Mouse (Mus musculus): ENCODE data around the gene Pttg1ip.

The Pttg1ip gene

DNA sequence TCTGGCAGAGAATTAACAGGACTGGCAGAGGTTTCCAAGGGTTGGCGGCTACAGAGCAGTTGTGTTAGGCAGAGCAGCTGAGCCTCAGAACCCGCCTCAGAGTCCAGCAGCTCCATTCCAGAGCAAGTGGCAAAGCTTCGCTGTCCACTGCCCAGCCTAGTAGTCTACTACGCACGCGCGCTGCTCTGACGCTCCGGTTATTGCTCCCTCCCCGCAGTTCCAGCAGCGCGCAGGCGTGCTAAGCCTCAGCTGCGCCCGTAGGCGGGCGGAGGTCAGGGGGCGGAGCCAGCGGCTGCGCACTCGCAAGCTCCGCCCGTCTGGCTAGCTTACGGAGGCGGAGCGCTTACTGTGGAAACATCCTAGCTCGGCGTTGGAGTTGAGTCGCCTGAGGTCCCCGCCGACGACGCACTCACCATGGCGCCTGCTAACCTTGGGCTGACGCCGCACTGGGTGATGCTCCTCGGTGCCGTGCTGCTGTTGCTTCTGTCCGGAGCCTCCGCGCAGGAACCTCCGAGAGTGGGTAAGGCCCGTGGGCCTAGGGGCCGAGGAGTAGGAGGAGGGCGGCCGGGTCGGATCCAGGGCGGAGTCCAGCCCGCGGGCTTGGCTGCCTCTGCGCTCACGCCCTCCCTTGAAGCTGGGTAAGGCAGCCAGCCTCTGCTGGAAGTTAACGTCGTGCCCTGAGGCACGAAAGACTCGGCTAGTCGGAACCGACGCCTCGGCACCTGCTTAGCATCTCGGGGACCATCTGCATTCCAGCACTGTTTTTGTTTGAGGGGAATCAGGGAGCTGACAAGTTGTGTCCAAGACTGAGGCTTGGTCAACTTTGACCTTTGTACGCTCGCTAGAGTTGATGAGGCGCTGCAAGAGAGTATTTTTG, at the start of gene Pttg1ip:
Gene Pttg1ip, plus strand, starts transcription at position 313 of the 877 bp plus-strand sequence.
- DNase-seq = peak; percentile 95 to 96

DNA sequence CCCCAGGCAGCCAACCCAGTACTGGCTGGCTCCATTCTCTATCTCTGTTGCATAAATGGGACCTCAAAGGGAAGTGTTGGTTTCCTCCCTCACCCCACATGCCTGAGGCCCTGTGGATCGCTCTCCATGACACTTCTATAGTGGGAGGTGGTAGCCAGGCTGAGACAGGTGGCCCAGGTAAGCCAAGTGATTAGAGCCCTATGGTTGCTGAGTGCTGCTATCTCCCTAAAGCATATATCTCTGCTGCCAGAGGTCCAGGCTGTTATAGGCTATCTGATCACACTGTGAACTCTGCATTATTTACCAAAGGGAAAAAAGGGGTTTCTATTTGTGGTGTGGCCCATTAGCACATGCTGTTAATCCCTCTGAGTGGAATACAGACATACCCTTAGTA, 49.5 kb upstream of the Pttg1ip start:
- no peak for DNase-seq

DNA sequence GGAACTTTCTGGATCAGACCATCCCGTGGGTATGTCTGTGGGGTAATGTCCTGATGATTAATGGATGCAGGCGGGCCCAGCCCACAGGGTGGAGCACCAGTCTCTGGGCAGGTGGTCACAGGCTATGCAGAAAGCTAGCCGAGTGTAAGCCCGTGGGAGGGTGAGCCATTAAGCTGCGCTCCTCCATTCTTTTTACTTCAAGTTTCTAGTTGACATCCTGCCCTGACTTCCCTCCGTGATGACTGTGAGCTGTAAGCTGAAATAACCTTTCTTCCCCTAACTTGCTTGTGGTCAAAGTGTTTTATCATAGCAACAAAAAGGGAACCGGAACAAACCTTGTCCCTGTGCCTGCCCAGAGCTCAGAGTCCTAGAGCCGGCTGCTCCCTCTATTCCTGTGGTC, 44.8 kb upstream of the Pttg1ip start:
- DNase-seq = no peak

DNA sequence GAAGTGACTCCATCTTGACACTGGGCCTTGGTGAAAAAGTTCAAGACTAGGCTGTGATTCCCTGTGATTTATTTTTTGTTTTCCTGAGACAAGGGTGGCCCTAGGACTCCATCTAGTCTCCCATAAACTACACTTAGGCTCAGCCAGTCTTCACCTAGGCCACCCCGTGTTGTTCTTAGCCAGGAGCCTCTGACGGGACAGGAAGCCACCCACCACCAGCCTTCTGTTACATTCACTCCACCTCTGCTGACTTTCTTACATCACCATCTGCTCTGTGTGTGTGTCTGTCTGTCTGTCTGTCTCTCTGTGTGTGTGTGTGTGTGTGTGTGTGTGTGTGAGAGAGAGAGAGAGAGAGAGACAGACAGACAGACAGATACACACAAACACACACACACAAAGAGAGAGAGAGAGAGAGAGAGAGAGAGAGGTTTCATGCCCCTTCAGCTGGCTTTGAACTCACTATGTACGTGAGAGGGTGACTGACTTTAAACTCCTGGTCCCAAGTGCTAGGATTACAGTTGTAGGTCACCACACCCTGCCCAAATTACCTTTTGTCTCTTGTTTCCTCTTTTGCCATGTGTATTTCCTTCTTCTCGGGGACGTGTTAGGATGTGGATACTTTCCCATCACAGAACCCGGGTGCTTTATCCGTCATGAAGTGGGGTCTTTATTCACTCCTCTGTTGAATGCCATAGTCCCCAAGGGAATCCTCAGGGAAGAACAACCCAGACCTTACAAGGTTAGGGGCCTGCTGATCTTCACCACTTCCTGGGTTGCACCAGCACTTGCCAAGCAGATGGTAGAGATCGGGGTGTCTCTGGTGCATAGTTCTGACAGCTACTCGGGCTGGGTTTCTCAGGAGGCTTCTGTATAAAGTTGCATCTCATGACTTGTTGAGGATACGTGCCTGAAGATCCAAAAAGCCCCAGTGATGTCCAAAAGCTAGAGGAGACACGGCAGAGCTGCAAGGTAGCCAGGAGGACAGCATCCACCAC, 44.0 kb upstream of the Pttg1ip start:
- no peak for DNase-seq

DNA sequence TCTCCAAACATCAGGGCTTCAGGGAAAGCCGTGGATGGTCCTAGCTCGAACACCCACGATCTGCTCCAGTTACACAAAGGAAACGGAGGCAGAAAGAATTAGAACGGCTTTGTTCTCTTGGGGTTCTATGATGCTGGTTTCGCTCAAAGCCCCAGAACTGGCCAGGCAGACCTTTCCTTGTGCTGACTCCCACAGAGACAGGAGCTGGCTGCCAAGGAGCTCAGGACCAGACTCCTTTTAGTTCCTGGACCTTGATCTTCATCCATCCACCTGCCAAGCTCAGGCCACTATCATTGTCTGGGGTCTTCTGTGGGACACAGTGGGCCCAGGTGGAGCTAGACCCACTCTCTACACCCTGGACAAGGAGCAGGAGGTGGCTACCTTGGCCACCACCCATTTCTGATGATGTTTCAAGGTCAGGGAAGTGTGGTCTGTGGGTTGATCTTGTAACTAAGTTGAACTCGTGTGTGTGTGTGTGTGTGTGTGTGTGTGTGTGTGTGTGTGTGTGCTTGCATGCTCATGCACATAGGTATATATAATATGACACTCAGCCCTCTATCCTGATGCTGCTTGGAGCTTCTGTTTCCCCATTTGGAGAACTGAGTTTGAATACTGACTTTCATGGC, 42.1 kb upstream of the Pttg1ip start:
- DNase-seq = no peak

DNA sequence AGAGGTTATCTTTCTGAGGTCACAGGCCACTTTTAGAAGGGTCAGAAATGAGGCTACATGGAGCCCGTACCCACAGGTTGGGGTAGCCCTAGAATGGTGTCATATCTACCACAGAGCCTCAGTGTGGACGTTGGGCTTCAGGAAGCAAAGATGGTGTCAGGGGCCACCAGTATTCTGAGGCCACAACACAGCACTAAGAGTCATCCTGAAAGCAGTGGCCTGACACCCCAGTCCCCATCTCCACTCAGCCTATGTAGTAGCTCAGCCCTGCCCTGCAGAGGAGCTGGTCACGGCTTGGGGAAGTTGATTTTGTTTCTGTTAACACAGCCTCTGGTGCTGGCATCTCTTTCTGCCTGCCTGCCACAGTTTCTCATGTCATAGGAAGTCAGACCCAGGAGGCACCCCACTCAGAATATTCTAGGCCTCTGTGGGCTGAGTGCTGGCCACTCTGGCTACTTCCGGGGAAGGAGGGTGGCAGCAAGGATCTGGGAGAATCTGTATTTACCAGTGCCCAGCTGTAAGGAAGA, 40.9 kb upstream of the Pttg1ip start:
- no peak for DNase-seq

DNA sequence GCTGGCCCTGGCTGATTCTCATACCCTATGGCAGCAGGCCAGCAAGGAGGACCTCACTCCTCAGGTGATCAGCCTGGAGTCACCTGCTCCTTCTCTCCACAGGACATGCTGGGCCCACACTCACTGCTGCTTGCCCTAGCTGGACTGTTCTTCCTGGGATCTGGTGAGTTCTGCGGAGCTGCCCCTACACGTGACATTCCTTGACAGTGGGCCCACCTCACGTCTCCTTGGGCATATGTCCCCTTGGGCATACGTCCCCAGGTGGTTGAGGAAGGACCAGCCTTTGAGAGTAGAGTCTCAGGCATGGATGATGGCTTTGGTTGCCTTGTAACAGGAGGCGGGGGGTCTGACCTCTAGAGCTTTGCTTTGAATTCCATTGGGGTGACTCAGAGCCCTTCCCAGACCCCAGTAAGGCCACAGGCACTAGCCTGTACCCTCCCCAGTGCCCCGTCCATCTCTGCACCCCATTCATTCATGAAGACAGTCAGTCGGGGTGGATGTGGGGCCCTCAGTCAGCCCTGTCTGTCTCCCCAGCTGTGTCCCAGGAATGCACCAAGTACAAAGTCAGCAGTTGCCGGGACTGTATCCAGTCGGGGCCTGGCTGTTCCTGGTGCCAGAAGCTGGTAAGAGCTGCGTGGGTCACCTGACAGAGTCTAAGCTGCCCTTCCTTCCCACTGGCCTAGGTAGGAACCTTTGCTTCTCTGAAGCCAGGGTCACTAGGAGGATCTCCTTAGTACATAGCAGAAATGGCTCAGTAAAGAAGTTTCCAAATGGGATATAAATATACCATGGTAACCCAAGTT, 39.5 kb upstream of the Pttg1ip start:
- DNase-seq = peak; percentile 49 to 51

DNA sequence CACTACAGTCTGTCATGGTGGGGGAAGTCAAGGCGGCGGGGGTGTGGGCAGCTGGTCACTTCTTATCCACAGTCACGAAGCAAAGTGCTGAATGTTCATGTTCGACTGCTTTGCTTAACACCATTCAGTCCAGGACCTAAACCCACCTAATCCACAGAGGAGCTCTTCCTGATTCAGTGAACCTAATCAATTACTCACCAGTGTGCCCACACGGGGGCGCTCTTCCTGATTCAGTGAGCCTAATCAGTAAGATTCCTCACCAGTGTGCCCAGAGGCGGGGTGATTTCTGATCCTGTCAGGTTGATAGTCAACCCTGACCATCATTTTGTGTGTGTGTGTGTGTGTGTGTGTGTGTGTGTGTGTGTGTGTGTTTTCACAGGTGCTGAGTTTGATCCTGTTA, 38.3 kb upstream of the Pttg1ip start:
- DNase-seq = peak in 1 of 2 experiments; percentile 29

DNA sequence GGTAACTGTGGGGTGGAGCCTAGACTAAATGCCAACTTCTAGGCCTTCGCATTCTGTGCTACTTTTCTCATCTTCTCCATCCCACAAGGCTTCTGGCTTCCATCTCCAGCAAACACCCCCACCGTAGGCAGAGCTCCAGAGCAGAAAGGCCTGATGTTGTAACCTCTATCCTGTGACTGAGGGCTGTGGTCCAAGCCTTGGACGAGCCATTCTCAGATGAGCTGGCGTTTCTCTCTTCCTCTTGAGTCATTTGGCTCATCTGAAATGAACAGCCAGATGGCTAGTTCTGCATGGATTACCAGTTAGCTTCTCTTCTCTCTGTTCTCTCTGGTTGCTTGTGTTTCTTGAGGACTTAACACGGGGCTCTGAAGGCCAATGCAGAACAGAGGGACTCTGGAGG, 36.6 kb upstream of the Pttg1ip start:
- DNase-seq = no peak

DNA sequence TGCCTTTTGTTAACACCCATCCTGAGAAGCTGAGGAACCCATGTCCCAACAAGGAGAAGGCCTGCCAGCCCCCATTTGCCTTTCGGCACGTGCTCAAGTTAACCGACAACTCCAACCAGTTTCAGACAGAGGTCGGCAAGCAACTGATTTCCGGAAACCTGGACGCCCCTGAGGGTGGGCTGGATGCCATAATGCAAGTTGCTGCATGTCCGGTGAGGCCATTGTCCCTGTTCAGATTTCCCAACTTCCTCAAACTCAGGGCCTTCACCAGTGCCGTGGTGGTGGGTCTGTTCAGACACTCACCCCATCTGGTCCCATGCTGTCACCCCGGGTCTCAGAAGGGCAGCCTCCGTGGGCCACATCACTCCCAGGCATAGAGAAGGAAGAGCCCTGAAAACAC, 32.9 kb upstream of the Pttg1ip start:
- DNase-seq = no peak

DNA sequence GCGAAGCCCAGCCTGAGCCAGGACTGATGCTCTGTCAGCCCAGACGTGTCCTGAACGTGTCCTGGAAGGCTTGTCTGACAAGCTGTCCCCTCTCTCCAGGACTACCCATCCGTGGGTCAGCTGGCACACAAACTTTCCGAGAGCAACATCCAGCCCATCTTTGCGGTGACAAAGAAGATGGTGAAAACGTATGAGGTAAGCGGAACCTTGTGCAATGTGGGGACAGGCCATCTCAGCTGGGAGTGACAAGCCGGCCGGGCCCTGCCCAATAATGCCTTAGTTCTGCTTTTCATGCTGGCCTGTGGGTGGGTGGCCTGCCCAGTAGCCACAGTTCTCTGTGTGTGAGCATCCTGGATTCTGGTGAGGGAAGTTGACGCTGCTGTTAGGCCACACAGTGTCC, 30.6 kb upstream of the Pttg1ip start:
- no peak for DNase-seq

DNA sequence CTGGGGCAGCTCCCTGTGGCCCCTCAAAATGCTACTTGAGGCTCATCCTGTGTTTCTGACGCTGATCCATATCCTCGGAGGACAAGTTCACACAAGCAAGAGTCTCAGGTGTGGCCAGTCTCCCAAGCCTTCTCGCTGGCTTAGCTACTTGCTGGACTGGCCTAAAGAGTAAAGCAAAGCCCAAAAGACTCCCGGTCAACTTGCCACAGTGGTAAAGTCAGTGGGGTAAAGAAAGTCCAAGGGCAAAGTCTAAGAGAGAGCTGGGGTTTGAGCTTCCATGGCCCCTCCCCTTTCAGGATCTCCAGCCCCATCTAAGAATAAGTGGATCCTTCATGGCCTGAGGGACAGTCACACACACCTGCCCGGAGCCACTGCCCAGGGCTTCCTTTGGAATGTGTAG, 29.4 kb upstream of the Pttg1ip start:
- DNase-seq = peak; percentile 28 to 43

DNA sequence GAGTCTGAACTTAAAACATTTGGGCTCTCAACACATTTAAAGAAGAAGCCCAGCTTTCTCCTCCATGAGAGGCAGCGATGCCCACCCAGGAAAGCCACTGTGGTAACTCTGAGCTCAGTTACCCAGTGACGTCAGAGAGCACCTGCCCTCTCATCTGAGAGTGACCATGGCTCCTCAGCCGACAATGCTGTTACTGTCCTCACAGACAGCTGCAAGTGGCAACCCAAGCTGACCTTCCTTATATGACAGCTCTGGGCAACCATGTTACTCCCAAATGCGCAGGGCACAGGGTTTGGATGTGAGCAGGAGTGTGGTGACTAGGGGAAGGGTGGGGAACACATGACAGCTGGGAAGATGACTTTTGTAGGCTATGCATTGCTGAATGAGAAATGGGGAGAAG, 28.2 kb upstream of the Pttg1ip start:
- DNase-seq = no peak

DNA sequence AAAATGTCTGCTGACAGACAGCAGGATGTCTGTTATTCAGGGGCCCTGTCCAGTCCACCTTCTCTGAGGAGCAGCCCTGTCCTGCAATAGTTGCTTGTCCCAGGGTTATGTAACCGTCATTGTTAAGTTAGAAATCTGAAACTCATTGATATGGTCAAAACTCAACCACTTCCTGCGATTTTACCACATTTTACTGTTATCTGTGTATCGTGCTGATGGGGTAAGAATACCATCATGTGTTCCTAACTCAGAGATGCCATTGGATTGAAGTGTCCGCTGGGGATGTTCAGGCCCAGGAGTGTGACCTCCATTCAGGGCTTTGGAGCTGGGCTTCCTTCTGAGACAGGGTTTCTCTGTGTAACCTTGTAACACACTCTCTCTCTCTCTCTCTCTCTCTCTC, 26.6 kb upstream of the Pttg1ip start:
- DNase-seq = no peak

DNA sequence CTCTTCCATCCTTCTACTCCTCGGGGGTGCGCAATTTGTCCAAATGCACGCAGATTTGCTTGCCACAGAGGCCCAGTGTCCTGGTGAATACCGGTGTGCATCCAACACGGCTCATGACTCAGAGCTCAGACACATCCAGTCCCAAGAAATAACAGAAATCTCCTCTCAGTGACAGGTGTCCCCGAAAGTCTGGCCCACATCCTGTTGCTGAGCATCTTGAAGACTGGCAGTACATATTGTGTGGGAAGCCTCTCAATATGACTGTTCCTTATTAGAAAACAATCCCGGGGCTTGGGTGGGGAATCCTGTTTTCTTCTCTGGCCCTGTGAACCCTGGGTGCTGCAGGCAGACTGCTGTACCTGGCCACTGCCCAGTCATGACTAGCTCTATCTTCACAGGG, 24.9 kb upstream of the Pttg1ip start:
- no peak for DNase-seq

DNA sequence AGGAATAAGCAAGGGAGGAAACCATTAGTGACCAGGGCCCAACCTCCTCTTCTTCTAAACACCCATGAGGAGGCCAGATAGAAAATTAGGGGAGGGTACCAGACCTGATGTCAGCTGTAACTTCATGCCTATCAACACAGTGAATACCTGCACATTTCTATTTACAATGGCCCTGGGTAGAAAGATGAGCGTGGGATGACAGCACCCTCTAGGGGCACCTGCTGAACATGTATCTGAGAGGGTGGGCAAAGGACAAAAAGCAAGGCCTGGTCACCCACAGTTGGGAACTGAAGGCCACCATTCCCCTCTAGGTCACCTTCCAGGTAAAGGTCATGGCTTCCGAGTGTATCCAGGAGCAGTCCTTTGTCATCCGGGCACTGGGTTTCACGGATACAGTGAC, 23.9 kb upstream of the Pttg1ip start:
- DNase-seq = peak in 1 of 2 experiments; percentile 38

DNA sequence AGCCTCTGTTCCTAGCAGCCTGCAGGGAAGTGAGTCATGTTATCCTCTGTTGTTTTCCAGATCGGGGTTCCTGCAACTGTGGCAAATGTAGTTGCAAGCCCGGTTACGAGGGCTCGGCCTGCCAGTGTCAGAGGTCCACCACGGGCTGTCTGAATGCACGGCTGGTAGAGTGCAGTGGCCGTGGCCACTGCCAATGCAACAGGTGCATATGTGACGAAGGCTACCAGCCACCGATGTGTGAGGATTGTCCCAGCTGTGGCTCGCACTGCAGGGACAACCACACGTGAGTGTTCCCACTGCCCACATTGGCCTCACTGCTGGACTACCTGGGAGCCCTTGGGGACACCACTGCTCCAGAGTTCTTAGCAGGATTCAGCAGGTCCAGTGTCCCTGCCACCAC, 21.4 kb upstream of the Pttg1ip start:
- no peak for DNase-seq

DNA sequence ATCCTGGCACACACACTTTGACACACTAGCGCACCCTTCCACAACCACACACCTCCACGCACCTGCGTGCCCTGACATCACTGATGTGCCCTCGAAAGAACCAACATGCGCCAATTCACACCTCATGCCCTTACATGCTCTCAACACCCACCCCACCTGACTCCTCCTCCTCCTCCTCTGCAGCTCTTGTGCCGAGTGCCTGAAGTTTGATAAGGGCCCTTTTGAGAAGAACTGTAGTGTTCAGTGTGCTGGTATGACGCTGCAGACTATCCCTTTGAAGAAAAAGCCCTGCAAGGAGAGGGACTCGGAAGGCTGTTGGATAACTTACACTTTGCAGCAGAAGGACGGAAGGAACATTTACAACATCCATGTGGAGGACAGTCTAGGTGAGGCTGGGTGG, 20.7 kb upstream of the Pttg1ip start:
- DNase-seq = no peak

DNA sequence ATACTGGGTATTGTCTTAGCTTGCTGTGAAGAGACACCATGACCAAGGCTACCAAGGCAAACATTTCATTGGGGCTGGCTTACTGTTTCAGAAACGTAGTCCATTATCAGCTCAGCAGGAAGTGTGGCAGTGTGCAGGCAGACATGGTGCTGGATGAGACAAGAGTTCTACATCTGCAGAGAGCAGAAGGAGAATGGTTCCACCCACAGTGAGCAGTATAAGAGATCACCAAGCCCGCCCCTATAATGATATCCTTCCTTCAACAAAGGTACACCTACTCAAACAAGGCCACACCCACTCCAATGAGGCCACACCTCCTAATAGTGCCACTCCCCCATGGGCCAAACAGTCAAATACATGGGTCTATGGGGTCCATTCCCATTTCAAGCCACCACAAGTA, 20.0 kb upstream of the Pttg1ip start:
- DNase-seq = no peak

DNA sequence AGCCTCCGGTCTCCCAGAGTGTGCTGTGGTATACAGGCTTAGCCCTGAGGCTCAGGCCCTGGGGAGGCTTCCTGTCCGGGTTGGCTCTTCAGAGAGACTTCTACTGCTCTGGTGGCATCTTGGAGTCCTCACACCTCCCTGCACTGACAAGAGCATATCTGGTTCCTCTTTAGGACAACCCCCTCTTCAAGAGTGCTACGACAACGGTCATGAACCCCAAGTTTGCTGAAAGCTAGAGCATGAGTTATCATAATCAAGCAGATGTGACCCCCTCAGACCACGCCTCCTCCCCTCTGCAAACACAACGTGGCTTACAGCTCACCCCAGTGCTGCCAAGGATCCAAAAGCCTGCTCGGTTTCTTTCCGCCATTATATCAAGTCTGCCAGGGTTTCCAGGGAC, 16.5 kb upstream of the Pttg1ip start:
- DNase-seq = no peak

DNA sequence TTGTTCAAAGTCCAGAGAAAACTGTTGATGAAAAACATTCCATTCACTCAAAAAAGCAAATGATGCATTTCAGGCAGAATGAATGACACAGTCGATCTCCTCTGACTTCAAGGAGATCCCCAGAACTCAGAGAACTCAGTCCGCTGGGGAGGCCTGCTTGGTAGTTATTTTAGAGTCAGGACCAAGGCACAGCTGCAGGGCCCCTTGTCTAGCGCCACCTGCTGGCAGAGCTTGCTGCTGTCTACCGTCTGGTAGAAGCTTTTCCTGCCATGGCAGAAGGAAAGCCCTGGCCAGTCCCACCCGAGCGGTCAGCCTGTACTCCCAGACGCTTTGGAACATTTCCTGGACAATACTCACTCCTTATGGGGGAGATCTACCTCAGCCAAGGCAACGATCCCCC, 14.9 kb upstream of the Pttg1ip start:
- DNase-seq = peak; percentile 82 to 91

DNA sequence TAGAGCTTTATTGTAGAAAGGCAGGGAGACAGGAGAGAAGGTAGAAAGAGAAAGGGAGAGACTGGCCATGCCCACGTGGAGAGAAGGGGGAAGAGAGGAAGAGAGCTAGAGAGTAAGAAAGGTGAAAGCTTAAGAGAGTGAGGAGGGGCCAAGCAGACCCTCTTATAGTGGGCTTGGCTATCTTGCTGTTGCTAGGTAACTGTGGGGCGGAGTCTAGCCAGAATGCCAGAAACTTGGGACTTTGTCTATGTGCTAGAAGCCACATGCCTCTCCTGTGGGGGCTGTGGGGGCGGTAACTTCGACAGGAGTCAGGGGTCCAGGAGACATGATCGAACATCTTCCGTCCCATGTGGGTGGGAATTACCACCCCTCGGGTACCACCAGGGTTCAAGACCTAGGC, 12.0 kb upstream of the Pttg1ip start:
- no peak for DNase-seq

All from kidney, adult 8-10 months (tissue).